Mouse (Mus musculus): Measurements from ENCODE around the gene Olfr1028.

Gene Olfr1028

DNA sequence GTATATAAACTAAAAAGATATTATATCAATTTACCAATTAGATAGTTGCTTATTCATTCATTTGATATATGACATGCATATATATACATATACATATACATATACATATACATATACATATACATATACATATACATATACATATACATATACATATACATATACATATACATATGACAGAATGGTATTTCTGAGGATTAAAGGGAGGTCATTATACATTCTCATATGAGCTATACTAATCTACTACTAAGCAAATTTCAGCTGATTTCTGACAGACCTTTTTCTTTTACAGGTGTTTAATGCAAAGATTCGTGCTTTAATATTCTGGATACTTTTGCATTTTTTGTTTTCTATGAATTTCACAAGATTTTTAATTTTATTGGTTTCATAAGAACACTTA, at the start of gene Olfr1028:
Gene Olfr1028, plus strand, starts transcription at position 301 of the 400 bp plus-strand sequence.
- no peak for DNase-seq (ENCODE audit: low read depth)

DNA sequence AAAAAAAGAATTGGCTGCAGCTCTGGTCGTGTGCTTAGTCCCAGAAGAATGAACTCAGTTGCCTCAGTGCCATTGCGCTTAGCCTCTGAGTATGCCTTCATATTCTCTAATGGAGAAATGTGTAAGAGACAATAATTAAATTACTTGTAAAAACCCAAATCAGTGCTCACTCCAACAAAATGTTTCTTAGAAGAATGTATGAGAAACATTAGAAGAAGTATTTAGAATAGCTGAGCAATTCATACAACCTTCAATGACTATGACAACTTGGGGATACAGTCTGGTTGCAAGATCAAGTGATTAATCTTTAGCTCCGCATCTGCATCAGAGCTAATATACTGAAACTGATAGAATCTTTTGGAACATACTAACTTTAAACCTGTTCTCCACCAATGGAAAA, 45.3 kb upstream of the Olfr1028 start, which contains the start of gene Olfr1024:
Gene Olfr1024, minus strand, starts transcription at position 101 of the 400 bp plus-strand sequence.
- no peak for DNase-seq (ENCODE audit: low read depth)

DNA sequence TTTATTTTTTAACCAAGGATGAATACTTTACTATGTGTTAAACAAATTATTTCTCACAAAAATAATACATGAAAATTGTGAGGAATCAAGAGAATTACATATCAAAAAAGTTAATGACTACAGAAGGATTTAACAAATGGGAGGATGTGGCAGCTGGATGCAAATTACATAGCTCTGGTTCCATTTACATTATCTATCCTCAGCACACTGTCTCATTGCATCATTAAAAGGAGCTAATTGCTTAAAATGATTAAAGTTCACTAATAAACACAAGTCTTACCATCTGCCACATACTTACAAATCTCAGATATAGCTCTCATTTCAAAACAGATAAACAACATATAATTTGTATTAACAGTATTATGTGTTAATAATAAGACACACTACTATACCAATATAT, 37.0 kb upstream of the Olfr1028 start:
- DNase-seq (ENCODE audit: low read depth) = no peak

DNA sequence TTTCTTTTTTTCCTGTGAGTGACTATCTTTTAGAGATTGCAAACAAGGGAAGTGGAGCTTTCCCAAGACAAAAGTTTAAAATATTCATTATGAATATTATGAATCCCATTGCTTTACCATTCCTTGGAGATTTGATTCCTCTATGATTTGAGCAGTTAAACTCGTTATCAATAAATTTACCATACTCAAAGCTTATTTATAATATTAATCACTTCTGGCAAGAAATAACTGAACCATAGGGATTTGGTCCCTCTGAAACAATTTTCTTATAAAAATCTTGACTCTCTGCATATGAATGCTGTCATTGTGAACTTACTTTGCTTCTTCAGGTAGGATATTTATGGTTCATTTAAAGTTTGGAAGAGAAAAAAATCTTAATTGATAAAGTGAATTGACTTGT, 35.3 kb upstream of the Olfr1028 start, which contains the start of gene Olfr1025-ps1:
Gene Olfr1025-ps1, plus strand, starts transcription at position 301 of the 400 bp plus-strand sequence.
- no peak for DNase-seq (ENCODE audit: low read depth)

DNA sequence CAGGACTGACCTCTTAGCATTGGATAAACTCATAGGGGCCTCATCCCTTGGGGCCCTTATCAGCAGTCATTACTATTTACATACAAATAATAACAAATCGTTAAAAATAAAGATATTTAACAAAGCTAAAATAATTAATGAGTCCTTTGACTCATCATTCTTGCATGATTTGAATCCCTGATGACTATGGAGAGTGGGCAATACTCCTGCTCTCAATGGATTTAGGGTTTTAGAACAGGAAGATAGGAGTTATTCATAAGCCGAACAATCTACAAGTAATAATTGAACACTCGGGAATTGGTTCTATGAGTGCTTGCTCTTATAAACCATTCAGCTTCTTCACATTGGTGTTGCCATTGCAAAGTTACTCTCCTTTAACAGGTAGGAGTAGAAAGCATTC, 29.0 kb upstream of the Olfr1028 start, which contains the start of gene Olfr1026:
Gene Olfr1026, plus strand, starts transcription at position 301 of the 400 bp plus-strand sequence.
- DNase-seq (ENCODE audit: low read depth) = no peak

DNA sequence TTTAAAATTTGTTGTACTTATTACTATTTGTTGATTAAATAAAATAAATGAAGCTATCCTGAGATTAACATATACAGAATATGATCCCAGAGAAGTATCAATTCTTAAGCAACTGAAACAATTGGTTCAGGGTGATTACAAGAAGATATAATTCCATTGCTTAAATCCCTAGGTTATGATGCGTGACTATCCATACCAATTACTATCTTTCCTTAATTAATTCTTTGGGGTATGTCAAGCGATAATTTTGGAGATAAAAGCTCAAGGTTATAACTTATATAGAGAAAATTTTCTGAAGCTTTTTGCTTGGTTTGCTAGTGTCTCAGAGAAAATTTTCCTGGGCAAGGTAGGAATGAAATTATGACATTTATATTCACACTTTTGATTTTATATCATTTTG, 23.4 kb downstream of the Olfr1028 start, which contains the start of gene Olfr1029:
Gene Olfr1029, plus strand, starts transcription at position 301 of the 400 bp plus-strand sequence.
- DNase-seq (ENCODE audit: low read depth) = no peak

DNA sequence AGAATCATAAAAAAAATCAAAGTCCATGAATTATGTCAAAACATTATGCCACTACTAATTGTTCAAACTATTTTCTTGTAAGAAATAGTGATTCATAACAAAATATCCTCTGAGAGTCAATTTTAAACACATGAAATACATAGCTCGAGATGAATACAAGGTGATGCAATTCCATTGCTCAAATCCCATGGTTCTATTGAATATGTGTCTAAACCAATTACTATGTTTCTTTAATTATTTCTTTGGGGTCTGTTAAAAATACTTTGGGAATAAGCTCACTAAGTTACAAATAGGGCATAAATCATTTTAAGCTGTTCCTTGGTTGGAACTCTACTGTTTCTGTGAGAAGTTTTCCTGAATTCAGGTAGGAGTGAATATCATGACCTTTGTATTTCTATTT, 28.7 kb downstream of the Olfr1028 start, which contains the start of gene Olfr1030:
Gene Olfr1030, plus strand, starts transcription at position 301 of the 400 bp plus-strand sequence.
- no peak for DNase-seq (ENCODE audit: low read depth)

DNA sequence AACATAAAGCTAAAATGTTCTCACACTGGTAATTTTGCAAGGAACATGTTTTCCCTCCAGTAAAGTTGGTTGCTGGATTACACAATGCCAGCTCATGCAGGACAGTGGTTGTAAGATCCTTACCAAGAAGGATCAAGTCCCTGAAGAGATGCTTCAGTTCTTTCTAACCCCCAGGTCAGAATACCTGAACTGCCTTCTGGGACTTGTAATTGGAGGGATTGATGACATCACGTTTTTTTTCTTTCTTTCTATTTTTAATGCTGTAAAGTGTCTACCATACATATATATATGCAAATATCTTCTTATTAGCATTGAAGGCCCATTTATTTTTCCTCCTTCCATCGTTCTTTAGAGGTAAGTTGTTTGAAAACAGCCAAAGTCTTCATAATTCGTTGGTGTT, 39.8 kb downstream of the Olfr1028 start, which contains the start of gene Olfr1031:
Gene Olfr1031, plus strand, starts transcription at position 301 of the 400 bp plus-strand sequence.
- DNase-seq (ENCODE audit: low read depth) = no peak
